Mouse (Mus musculus): ENCODE data around the gene Chchd1. TPM values are rescaled to one million over a fixed set of nuclear protein-coding genes. Genes with fewer than 3 reads are reported as not detected.

The Chchd1 gene
- polyA plus RNA-seq (2017; shearing (Covaris generic)) = 83.9 TPM

GRCm38 (mm10) chr14:20702741-20703381, at the start of gene Chchd1:
Chchd1 (plus strand) TSS chr14:20703006.

GRCm38 (mm10) chr14:20656361-20656760, 46.4 kb upstream of the Chchd1 start, which contains the start of gene Myoz1:
Myoz1 (minus strand) TSS chr14:20656540.

GRCm38 (mm10) chr14:20668154-20668810, 34.5 kb upstream of the Chchd1 start, which contains the start of gene Synpo2l:
Synpo2l (minus strand) TSS chr14:20668354.

GRCm38 (mm10) chr14:20674064-20674833, 28.6 kb upstream of the Chchd1 start, which contains the start of gene Sec24c:
Sec24c (plus strand) TSS chr14:20674308.

GRCm38 (mm10) chr14:20694884-20695760, 7.7 kb upstream of the Chchd1 start, which contains the start of gene Fut11:
Fut11 (plus strand) TSS chr14:20694968.

DNA sequence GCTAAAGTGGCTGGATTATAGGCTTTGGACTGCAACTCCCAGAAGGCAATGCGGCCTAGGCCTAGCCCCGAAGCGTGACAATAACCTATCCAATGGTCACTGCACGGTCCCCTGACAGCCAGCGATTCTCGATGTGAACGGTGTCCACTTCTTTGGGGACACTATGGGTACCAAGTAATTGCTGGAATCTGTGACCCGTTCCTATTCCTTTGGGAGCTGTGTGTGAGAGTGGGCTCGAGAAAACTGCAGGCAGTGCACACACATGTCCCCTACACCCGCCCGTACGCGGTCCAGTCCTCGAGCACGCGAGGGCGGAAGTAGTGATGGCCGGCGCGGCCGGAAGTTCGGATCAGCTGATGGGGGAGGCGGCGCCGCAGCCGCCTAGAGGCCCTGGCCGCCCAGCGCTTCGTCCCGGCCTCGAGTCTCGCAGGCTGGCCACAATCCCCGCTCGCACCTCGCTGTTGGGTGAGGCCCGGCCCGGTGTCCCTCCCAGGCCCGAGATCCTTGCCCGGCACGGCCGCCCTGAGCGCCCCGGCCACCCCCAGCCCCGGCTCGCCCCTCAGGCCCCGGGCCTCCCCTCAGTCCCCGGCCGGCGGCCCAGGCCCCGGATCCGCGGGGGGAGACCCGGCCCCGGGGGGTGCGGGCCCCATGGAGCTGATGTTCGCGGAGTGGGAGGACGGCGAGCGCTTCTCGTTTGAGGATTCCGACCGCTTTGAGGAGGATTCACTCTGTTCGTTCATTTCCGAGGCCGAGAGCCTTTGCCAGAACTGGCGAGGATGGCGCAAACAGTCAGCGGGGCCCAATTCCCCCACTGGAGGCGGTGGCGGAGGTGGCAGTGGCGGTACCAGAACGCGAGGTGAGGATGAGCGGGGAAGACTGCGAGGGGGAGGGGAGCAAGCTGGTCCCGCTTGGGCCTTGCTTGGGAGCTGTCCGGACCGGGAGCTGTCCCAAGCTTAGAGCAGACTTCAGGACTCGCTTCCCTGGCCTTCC, 4.7 kb downstream of the Chchd1 start, which contains the start of gene Zswim8:
Gene Zswim8 (plus strand): TSS at position 352 of the 990 bp plus-strand sequence.

GRCm38 (mm10) chr14:20733952-20734774, 31.4 kb downstream of the Chchd1 start, which contains the start of gene Ndst2:
Ndst2 (minus strand) TSS chr14:20734562.

Other genes with a start within 250 kb of the Chchd1 start
- gene Anxa7, start 222.9 kb upstream of the Chchd1 start, polyA plus RNA-seq (2017; shearing (Covaris generic)) = 69.9 TPM
- gene Mss51, start 206.1 kb upstream of the Chchd1 start, polyA plus RNA-seq (2017; shearing (Covaris generic)) = 1.9 TPM
- 21.1 TPM for gene Ppp3cb, start 156.4 kb upstream of the Chchd1 start, polyA plus RNA-seq (2017; shearing (Covaris generic))
- 2.1 TPM for gene Usp54, start 61.9 kb upstream of the Chchd1 start, polyA plus RNA-seq (2017; shearing (Covaris generic))
- 1.0 TPM for gene Myoz1, start 46.5 kb upstream of the Chchd1 start, polyA plus RNA-seq (2017; shearing (Covaris generic))
- gene Synpo2l, start 34.7 kb upstream of the Chchd1 start, polyA plus RNA-seq (2017; shearing (Covaris generic)) = not detected
- 223 TPM for gene Sec24c, start 28.7 kb upstream of the Chchd1 start, polyA plus RNA-seq (2017; shearing (Covaris generic))
- gene Fut11, start 8.0 kb upstream of the Chchd1 start, polyA plus RNA-seq (2017; shearing (Covaris generic)) = 9.4 TPM
- 27.9 TPM for gene Zswim8, start 4.5 kb downstream of the Chchd1 start, polyA plus RNA-seq (2017; shearing (Covaris generic))
- gene Ndst2, start 31.6 kb downstream of the Chchd1 start, polyA plus RNA-seq (2017; shearing (Covaris generic)) = 25.3 TPM
- gene Camk2g, start 91.1 kb downstream of the Chchd1 start, polyA plus RNA-seq (2017; shearing (Covaris generic)) = 9.6 TPM
- not detected for gene Plau, start 133.7 kb downstream of the Chchd1 start, polyA plus RNA-seq (2017; shearing (Covaris generic))
- gene Vcl, start 226.4 kb downstream of the Chchd1 start, polyA plus RNA-seq (2017; shearing (Covaris generic)) = 8.2 TPM